Mouse (Mus musculus): ENCODE measurements around the gene Prrt2. TPM values are rescaled to one million over a fixed set of nuclear protein-coding genes. Genes with fewer than 3 reads are reported as not detected.

The Prrt2 gene
- polyA plus RNA-seq, 1 experiment from 2014 or later = 9.6 TPM

- H3K27me3 ChIP-seq (ENCODE audit: control insufficient read depth, insufficient read depth, low read length) = no peaks in the 10 kb centered on the region
- H3K27ac ChIP-seq (ENCODE audit: low read depth, low read length) = peak overlapping the region; percentile 77; the same call in 1 of the 2 replicates
- H3K4me1 ChIP-seq (ENCODE audit: control insufficient read depth, insufficient read depth, low read length) = peaks cover 12% of the 10 kb centered on the region
- ATAC-seq (ENCODE audit: low FRiP score, low TSS enrichment) = no peak
- no peak overlapping the region for H3K4me3 ChIP-seq (ENCODE audit: low read length)
- H3K9me3 ChIP-seq (ENCODE audit: control insufficient read depth, low read length) = no peaks in the 10 kb centered on the region
- peaks cover 10% of the 10 kb centered on the region; the same call in 1 of the 2 replicates for H3K36me3 ChIP-seq (ENCODE audit: control insufficient read depth, insufficient read depth, low read length)
- 76% methylated on average over 17 of the region's 17 CpGs for WGBS
- H3K4me2 ChIP-seq (replicated peaks; ENCODE audit: low read depth, low read length) = no peak overlapping the region
- no peak overlapping the region for H3K9ac ChIP-seq (ENCODE audit: low read depth, low read length)
Measured at GRCm38 (mm10) chr7:127009307-127010085, 11.5 kb downstream of the Prrt2 start.

- peak; percentile 83 for ATAC-seq (ENCODE audit: low FRiP score, low TSS enrichment)
- 46% methylated on average over 8 of the region's 9 CpGs for WGBS
- no peak overlapping the region for H3K4me3 ChIP-seq (ENCODE audit: low read length)
Measured at GRCm38 (mm10) chr7:127008239-127009019, 12.6 kb downstream of the Prrt2 start.

DNA sequence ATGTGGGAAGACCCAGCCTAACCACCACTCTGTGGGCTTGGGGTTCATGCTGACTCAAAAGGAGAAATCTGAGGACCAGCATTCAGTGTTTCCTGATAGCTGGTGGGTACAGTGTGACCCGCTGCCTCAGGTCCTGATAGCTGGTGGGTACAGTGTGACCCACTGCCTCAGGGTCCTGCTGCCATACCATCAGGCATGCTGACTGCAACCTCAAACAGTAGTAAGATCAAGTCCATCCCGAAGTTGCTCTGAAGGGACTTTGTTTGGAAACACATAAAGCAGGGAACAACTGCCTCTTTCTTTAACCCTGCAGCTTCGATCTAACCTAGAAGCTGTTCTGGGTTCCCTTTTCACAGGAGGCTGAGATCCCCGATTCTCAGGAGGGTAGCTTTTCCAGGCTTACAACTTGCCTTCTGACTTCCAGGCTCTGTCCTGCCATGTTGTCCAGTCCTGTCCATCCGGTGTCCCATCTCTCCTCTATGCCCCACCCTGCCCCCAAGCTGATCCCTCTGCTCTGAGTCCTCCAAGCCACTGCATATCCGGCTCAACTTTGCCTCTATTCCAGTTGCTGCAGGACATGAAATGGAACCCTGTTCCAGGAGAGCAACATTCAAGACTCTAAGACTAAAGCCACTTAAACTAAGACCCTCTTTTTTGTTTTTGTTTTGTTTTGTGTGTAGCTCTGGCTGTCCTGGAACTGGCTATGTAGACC, 13.5 kb downstream of the Prrt2 start:
- Histone ChIP-seq H3K4me3 (ENCODE audit: low read length) (no peak overlapping the region), H3K27ac (ENCODE audit: low read depth, low read length) (no peak overlapping the region), H3K27me3 (ENCODE audit: control insufficient read depth, insufficient read depth, low read length) (no peaks in the 10 kb centered on the region), H3K9ac (ENCODE audit: low read depth, low read length) (no peak overlapping the region), H3K4me2 (replicated peaks; ENCODE audit: low read depth, low read length) (no peak overlapping the region), H3K9me3 (ENCODE audit: control insufficient read depth, low read length) (no peaks in the 10 kb centered on the region), H3K36me3 (ENCODE audit: control insufficient read depth, insufficient read depth, low read length) (peaks cover 4% of the 10 kb centered on the region; the same call in 1 of the 2 replicates), H3K4me1 (ENCODE audit: control insufficient read depth, insufficient read depth, low read length) (peaks cover 9% of the 10 kb centered on the region)
- WGBS = 86% methylated on average over 6 of the region's 6 CpGs
- ATAC-seq (ENCODE audit: low FRiP score, low TSS enrichment) = no peak

More at GRCm38 (mm10) chr7:127008239-127009019, 12.6 kb downstream of the Prrt2 start:
- Histone ChIP-seq H3K27ac (ENCODE audit: low read depth, low read length) (peak overlapping the region; percentile 77; the same call in 1 of the 2 replicates), H3K9ac (ENCODE audit: low read depth, low read length) (peak overlapping the region; percentile 45), H3K4me1 (ENCODE audit: control insufficient read depth, insufficient read depth, low read length) (peaks cover 9% of the 10 kb centered on the region), H3K36me3 (ENCODE audit: control insufficient read depth, insufficient read depth, low read length) (peaks cover 10% of the 10 kb centered on the region; the same call in 1 of the 2 replicates), H3K9me3 (ENCODE audit: control insufficient read depth, low read length) (no peaks in the 10 kb centered on the region), H3K4me2 (replicated peaks; ENCODE audit: low read depth, low read length) (no peak overlapping the region), H3K27me3 (ENCODE audit: control insufficient read depth, insufficient read depth, low read length) (no peaks in the 10 kb centered on the region)

DNA sequence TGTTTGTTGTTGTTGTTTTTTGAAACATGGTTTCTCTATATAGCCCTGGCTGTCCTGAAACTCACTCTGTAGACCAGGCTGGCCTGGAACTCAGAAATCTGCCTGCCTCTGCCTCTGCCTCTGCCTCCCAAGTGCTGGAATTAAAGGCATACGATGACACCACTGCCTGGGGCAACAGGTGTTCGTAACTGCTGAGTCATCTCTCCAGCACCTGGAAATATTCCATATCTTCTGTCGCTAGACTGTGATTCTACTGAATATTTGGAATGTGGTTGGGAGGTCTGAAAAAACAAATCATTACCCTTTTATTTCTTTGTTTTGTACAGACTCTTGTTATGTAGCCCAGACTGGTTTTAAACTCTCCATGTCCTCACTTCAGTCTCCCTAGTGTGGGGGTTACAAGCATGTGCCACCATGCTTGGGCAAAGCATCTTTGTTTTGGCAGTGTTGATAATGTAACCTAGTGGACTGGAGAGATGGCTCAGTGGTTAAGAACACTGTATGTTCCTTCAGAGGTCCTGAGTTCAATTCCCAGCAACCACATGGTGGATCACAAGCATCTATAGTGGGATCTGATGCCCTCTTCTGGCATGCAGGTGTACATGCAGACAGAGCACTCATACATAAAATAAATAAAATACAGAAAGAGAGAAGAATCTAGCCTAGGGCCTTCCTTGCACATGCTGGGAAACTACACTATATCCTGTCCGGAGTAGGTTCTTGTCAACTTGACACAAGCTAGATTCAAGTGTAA, 16.7 kb downstream of the Prrt2 start:
- H3K27me3 ChIP-seq (ENCODE audit: control insufficient read depth, insufficient read depth, low read length) = no peaks in the 10 kb centered on the region
- no peak overlapping the region for H3K9ac ChIP-seq (ENCODE audit: low read depth, low read length)
- no peaks in the 10 kb centered on the region for H3K9me3 ChIP-seq (ENCODE audit: control insufficient read depth, low read length)
- no peak for ATAC-seq (ENCODE audit: low FRiP score, low TSS enrichment)
- no peak overlapping the region for H3K27ac ChIP-seq (ENCODE audit: low read depth, low read length)
- no peaks in the 10 kb centered on the region for H3K36me3 ChIP-seq (ENCODE audit: control insufficient read depth, insufficient read depth, low read length)
- H3K4me3 ChIP-seq (ENCODE audit: low read length) = no peak overlapping the region
- no peak overlapping the region for H3K4me2 ChIP-seq (replicated peaks; ENCODE audit: low read depth, low read length)
- H3K4me1 ChIP-seq (ENCODE audit: control insufficient read depth, insufficient read depth, low read length) = peaks cover 4% of the 10 kb centered on the region
- 88% methylated on average over 4 of the region's 4 CpGs for WGBS

DNA sequence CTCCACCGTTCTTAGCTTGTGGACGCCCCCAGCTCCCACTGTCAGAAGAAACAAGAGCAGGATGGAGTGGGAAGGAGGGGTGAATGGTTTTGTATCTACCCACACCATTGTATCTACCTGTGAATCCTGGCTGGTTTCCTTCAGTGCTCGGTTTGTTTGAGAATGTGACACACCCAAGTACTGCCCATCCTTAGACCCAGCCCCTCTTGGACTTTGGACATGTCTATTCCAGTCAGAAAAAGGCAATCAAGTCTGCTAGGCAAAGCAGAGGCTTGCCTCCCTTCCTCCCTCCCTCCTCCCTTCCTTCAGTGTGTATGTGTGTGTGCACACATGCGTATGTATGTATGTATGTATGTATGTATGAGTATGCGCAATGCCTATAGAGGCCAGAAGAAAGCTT, 17.4 kb downstream of the Prrt2 start:
- Histone ChIP-seq H3K4me3 (ENCODE audit: low read length) (no peak overlapping the region), H3K4me2 (replicated peaks; ENCODE audit: low read depth, low read length) (no peak overlapping the region), H3K9ac (ENCODE audit: low read depth, low read length) (no peak overlapping the region), H3K36me3 (ENCODE audit: control insufficient read depth, insufficient read depth, low read length) (no peaks in the 10 kb centered on the region), H3K27ac (ENCODE audit: low read depth, low read length) (no peak overlapping the region), H3K4me1 (ENCODE audit: control insufficient read depth, insufficient read depth, low read length) (peaks cover 4% of the 10 kb centered on the region), H3K9me3 (ENCODE audit: control insufficient read depth, low read length) (no peaks in the 10 kb centered on the region), H3K27me3 (ENCODE audit: control insufficient read depth, insufficient read depth, low read length) (no peaks in the 10 kb centered on the region)
- ATAC-seq (ENCODE audit: low FRiP score, low TSS enrichment) = no peak
- WGBS = 87% methylated on average over 5 of the region's 5 CpGs

DNA sequence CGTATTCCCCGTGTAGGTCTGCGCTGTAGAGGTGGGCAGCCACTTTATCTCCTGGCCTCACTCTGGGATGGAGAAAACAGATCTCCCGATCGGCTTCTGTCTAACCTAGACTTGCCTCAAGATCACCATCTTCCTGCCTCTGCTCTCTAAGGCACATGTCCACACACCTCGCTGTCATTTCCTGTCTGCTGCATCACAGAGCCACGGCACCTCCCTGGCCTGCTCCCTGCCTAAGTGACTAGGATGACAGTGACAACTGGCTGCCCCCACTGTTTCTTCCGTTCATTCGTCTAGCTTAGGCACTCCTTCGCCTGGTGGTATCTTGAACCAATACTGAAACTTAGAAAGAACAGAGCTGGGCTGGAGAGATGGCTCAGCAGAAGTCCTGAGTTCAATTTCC, 21.4 kb downstream of the Prrt2 start:
- H3K4me2 ChIP-seq (replicated peaks; ENCODE audit: low read depth, low read length) = no peak overlapping the region
- H3K36me3 ChIP-seq (ENCODE audit: control insufficient read depth, insufficient read depth, low read length) = no peaks in the 10 kb centered on the region
- no peaks in the 10 kb centered on the region for H3K27me3 ChIP-seq (ENCODE audit: control insufficient read depth, insufficient read depth, low read length)
- H3K9me3 ChIP-seq (ENCODE audit: control insufficient read depth, low read length) = no peaks in the 10 kb centered on the region
- no peaks in the 10 kb centered on the region for H3K4me1 ChIP-seq (ENCODE audit: control insufficient read depth, insufficient read depth, low read length)
- H3K9ac ChIP-seq (ENCODE audit: low read depth, low read length) = no peak overlapping the region
- ATAC-seq (ENCODE audit: low FRiP score, low TSS enrichment) = no peak
- no peak overlapping the region for H3K4me3 ChIP-seq (ENCODE audit: low read length)
- 73% methylated on average over 10 of the region's 10 CpGs for WGBS
- H3K27ac ChIP-seq (ENCODE audit: low read depth, low read length) = no peak overlapping the region

DNA sequence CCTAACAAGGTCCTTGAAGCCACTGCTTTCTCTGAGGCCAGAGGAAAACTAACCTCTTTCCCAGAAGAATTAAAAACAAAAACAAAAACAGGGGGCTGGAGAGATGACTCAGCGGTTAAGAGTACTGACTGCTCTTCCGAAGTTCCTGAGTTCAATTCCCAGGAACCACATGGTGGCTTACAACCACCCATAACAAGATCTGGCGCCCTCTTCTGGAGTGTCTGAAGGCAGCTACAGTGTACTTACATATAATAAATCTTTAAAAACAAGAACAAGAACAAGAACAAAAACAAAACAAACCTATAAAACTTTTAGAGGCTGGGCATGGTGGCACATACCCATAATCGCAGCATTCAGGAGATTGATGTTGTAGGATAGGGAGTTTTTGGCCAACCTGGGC, 24.6 kb downstream of the Prrt2 start:
- Histone ChIP-seq H3K4me1 (ENCODE audit: control insufficient read depth, insufficient read depth, low read length) (no peaks in the 10 kb centered on the region), H3K27ac (ENCODE audit: low read depth, low read length) (no peak overlapping the region), H3K4me2 (replicated peaks; ENCODE audit: low read depth, low read length) (no peak overlapping the region), H3K9ac (ENCODE audit: low read depth, low read length) (no peak overlapping the region), H3K27me3 (ENCODE audit: control insufficient read depth, insufficient read depth, low read length) (no peaks in the 10 kb centered on the region), H3K9me3 (ENCODE audit: control insufficient read depth, low read length) (no peaks in the 10 kb centered on the region), H3K4me3 (ENCODE audit: low read length) (no peak overlapping the region), H3K36me3 (ENCODE audit: control insufficient read depth, insufficient read depth, low read length) (no peaks in the 10 kb centered on the region)
- 86% methylated on average over 4 of the region's 4 CpGs for WGBS
- no peak for ATAC-seq (ENCODE audit: low FRiP score, low TSS enrichment)

DNA sequence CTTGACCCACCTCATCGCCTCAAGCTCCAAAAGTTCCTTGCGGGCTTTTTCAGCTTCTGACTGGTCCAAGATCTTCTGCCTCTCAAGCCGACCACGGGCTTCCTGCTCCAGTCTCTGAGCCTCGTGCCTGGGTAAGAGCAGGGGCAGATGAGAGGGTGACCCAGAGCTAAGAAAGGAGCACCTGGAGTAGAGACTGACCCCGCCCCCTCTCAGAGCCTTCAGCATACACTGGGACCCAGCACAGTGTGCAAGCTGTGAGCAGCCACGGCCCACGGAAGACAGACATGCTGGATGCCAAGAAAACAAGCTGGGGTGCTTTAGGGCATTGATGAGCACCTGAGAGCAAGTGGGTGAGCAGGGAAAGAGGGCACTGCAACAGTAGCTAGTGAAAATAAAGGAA, 32.2 kb downstream of the Prrt2 start:
- no peak overlapping the region for H3K4me3 ChIP-seq (ENCODE audit: low read length)
- no peak overlapping the region for H3K4me2 ChIP-seq (replicated peaks; ENCODE audit: low read depth, low read length)
- no peaks in the 10 kb centered on the region for H3K9me3 ChIP-seq (ENCODE audit: control insufficient read depth, low read length)
- WGBS = 73% methylated on average over 8 of the region's 8 CpGs
- H3K9ac ChIP-seq (ENCODE audit: low read depth, low read length) = no peak overlapping the region
- no peaks in the 10 kb centered on the region for H3K4me1 ChIP-seq (ENCODE audit: control insufficient read depth, insufficient read depth, low read length)
- no peak for ATAC-seq (ENCODE audit: low FRiP score, low TSS enrichment)
- H3K27ac ChIP-seq (ENCODE audit: low read depth, low read length) = no peak overlapping the region
- no peaks in the 10 kb centered on the region for H3K36me3 ChIP-seq (ENCODE audit: control insufficient read depth, insufficient read depth, low read length)
- no peaks in the 10 kb centered on the region for H3K27me3 ChIP-seq (ENCODE audit: control insufficient read depth, insufficient read depth, low read length)

Data from kidney, embryonic 14.5 days (tissue).